Mouse (Mus musculus): ENCODE results near the gene Tmem126b. TPM values are rescaled to one million over a fixed set of nuclear protein-coding genes. Genes with fewer than 3 reads are reported as not detected.

The Tmem126b gene
- polyA plus RNA-seq, 1 experiment from 2014 or later: 37.1 TPM

Other genes starting within 250 kb of the Tmem126b start
- gene Ccdc83, start 210.2 kb downstream of the Tmem126b start, polyA plus RNA-seq (2016; fragmentation: Nextera tagmentation; extraction: Ambion mirVana): not detected in 2 replicates
- 8.9 and 10.9 TPM in 2 replicates for gene Sytl2, start 173.7 kb downstream of the Tmem126b start, polyA plus RNA-seq (2016; fragmentation: Nextera tagmentation; extraction: Ambion mirVana)
- 2.4 and 2.8 TPM in 2 replicates for gene Ccdc89, start 49.4 kb downstream of the Tmem126b start, polyA plus RNA-seq (2016; fragmentation: Nextera tagmentation; extraction: Ambion mirVana)
- gene Crebzf, start 33.3 kb downstream of the Tmem126b start, polyA plus RNA-seq (2016; fragmentation: Nextera tagmentation; extraction: Ambion mirVana): 59.5 and 59.8 TPM in 2 replicates
- 114 TPM in 2 replicates for gene Tmem126a, start 18.8 kb downstream of the Tmem126b start, polyA plus RNA-seq (2016; fragmentation: Nextera tagmentation; extraction: Ambion mirVana)
- 2.3 and 2.7 TPM in 2 replicates for gene Dlg2, start 671 bp upstream of the Tmem126b start, polyA plus RNA-seq (2016; fragmentation: Nextera tagmentation; extraction: Ambion mirVana)